ENCODE assay signal across 8 mouse cellular contexts in the genomic region with DNA sequence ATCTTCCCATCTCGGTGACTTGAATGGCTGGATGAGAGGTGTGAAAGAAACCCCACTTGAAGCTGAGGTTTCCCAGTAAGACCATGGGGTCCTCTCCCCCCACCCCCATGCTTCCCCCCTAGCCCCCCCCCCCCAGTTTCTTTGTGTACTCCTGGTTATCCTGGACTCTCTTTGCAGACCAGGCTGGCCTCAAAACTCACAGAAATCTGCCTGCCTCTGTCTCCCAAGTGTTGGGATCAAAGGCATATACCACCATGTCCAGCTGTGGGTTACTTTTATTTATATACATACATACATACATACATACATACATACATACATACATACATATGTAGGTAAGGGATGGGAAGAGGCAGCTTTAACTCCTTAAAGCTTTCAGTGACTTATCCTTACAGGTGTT. TPM values are rescaled to one million over a fixed set of nuclear protein-coding genes. Genes with fewer than 3 reads are reported as not detected.
DNase-seq lines count a peak whose midpoint lies in the region; ATAC-seq lines count a peak whose summit lies in the region.

No protein-coding gene starts in this region.

- H3K36me3 ChIP-seq in heart, embryonic 14.5 days (ENCODE audit: control insufficient read depth, insufficient read depth, low read length), result peaks cover 33% of the 10 kb centered on the region
- peaks cover 12% of the 10 kb centered on the region for H3K36me3 ChIP-seq in embryonic facial prominence, embryonic 11.5 days (replicated peaks; ENCODE audit: control insufficient read depth, insufficient read depth, low read depth, low read length)
- peaks cover 25% of the 10 kb centered on the region for H3K36me3 ChIP-seq in hindbrain, embryonic 16.5 days (ENCODE audit: control insufficient read depth, insufficient read depth, low read length)
- H3K36me3 ChIP-seq in midbrain, embryonic 15.5 days (replicated peaks), result peaks cover 22% of the 10 kb centered on the region

- peak overlapping the region; percentile 99 for H3K9ac ChIP-seq in heart, embryonic 14.5 days (ENCODE audit: low read length)
- H3K9ac ChIP-seq in embryonic facial prominence, embryonic 11.5 days (replicated peaks; ENCODE audit: low read length), result peak overlapping the region; percentile 99
- H3K9ac ChIP-seq in hindbrain, embryonic 16.5 days (ENCODE audit: low read depth, low read length), result peak overlapping the region; percentile 99
- peak overlapping the region; percentile 100 for H3K9ac ChIP-seq in midbrain, embryonic 15.5 days

- peak overlapping the region; percentile 95 for H3K4me2 ChIP-seq in heart, embryonic 14.5 days (ENCODE audit: low read length)
- H3K4me2 ChIP-seq in embryonic facial prominence, embryonic 11.5 days (ENCODE audit: low read depth, low read length), result peak overlapping the region; percentile 60
- peak overlapping the region; percentile 94 for H3K4me2 ChIP-seq in hindbrain, embryonic 16.5 days (ENCODE audit: low read length)
- peak overlapping the region; percentile 92 for H3K4me2 ChIP-seq in midbrain, embryonic 15.5 days

- 61% methylated on average over 1 of the region's 1 CpGs for WGBS in heart, embryonic 14.5 days
- 77% methylated on average over 1 of the region's 1 CpGs for WGBS in embryonic facial prominence, embryonic 11.5 days
- WGBS in hindbrain, embryonic 16.5 days, result 56% methylated on average over 1 of the region's 1 CpGs
- WGBS in midbrain, embryonic 15.5 days, result 48% methylated on average over 1 of the region's 1 CpGs

- no peak for DNase-seq in heart, adult 9 months (ENCODE audit: low spot score in 2 of 2)
- no peak for DNase-seq in embryonic facial prominence, embryonic 11.5 days (ENCODE audit: low spot score)
- no peak for DNase-seq in urinary bladder, postnatal 25 days (ENCODE audit: low spot score)
- no peak for DNase-seq in retina, postnatal 1 day
- DNase-seq in embryo, embryonic 11 days, result no peak

- no peaks in the 10 kb centered on the region for H3K9me3 ChIP-seq in heart, embryonic 14.5 days (ENCODE audit: control insufficient read depth, low read length)
- no peaks in the 10 kb centered on the region for H3K9me3 ChIP-seq in embryonic facial prominence, embryonic 11.5 days (replicated peaks; ENCODE audit: control insufficient read depth, low read length)
- no peaks in the 10 kb centered on the region for H3K9me3 ChIP-seq in hindbrain, embryonic 16.5 days (ENCODE audit: control insufficient read depth, low read length)
- no peaks in the 10 kb centered on the region for H3K9me3 ChIP-seq in midbrain, embryonic 15.5 days

- peaks cover 25 to 57% of the 10 kb centered on the region in 2 experiments for H3K4me1 ChIP-seq in heart, embryonic 14.5 days (ENCODE audit: control insufficient read depth in 2 of 2, insufficient read depth in 2 of 2, low read length in 2 of 2)
- peaks cover 8% of the 10 kb centered on the region for H3K4me1 ChIP-seq in embryonic facial prominence, embryonic 11.5 days (ENCODE audit: control insufficient read depth, insufficient read depth, low read length)
- peaks cover 57% of the 10 kb centered on the region for H3K4me1 ChIP-seq in hindbrain, embryonic 16.5 days (ENCODE audit: control insufficient read depth, insufficient read depth, low read depth, low read length)
- H3K4me1 ChIP-seq in midbrain, embryonic 15.5 days, result peaks cover 72% of the 10 kb centered on the region

- H3K27ac ChIP-seq in heart, embryonic 14.5 days (replicated peaks in 1 of 2; ENCODE audit: control insufficient read depth in 1 of 2, insufficient read depth in 1 of 2, low read depth in 2 of 2, low read length in 2 of 2), result peak overlapping the region in 1 of 2 experiments; percentile 100; a peak in 1 of 4 replicates
- H3K27ac ChIP-seq in embryonic facial prominence, embryonic 11.5 days (replicated peaks; ENCODE audit: low read depth, low read length), result no peak overlapping the region; the same call in 1 of the 2 replicates
- H3K27ac ChIP-seq in hindbrain, embryonic 16.5 days (ENCODE audit: low read depth, low read length), result no peak overlapping the region; the same call in 1 of the 2 replicates
- H3K27ac ChIP-seq in midbrain, embryonic 15.5 days, result peak overlapping the region; percentile 100; the same call in 1 of the 2 replicates

- peak overlapping the region; percentile 59 to 90; a peak in 3 of 4 replicates for H3K4me3 ChIP-seq in heart, embryonic 14.5 days (ENCODE audit: control insufficient read depth in 1 of 2, insufficient read depth in 1 of 2, low read depth in 1 of 2, low read length in 2 of 2)
- H3K4me3 ChIP-seq in embryonic facial prominence, embryonic 11.5 days (ENCODE audit: low read depth, low read length), result peak overlapping the region; percentile 91
- peak overlapping the region; percentile 96 for H3K4me3 ChIP-seq in hindbrain, embryonic 16.5 days (ENCODE audit: low read length)
- peak overlapping the region; percentile 94 for H3K4me3 ChIP-seq in midbrain, embryonic 15.5 days

- H3K27me3 ChIP-seq in heart, embryonic 14.5 days (ENCODE audit: control insufficient read depth, insufficient read depth, low read length), result no peaks in the 10 kb centered on the region
- H3K27me3 ChIP-seq in embryonic facial prominence, embryonic 11.5 days (ENCODE audit: control insufficient read depth, insufficient read depth, low read length), result no peaks in the 10 kb centered on the region
- H3K27me3 ChIP-seq in hindbrain, embryonic 16.5 days (replicated peaks; ENCODE audit: control insufficient read depth, insufficient read depth, low read length), result no peaks in the 10 kb centered on the region
- H3K27me3 ChIP-seq in midbrain, embryonic 15.5 days (replicated peaks), result no peaks in the 10 kb centered on the region

- ATAC-seq in heart, embryonic 14.5 days (ENCODE audit: insufficient number of reproducible peaks, insufficient read depth, low FRiP score, low read depth), result no peak
- ATAC-seq in embryonic facial prominence, embryonic 11.5 days (replicated peaks; ENCODE audit: insufficient number of reproducible peaks, low FRiP score, low TSS enrichment, low read depth), result no peak
- no peak for ATAC-seq in hindbrain, embryonic 16.5 days
- no peak for ATAC-seq in midbrain, embryonic 15.5 days (replicated peaks)

RNA-seq across cellular contexts. Expression of gene Cirbp, which starts 3.3 kb away (rescaled TPM):
- polyA plus RNA-seq in heart, embryonic 14.5 days (2014; fragmentation: Nextera tagmentation; extraction: Ambion mirVana), result 79.4 and 80.7 TPM in 2 replicates
- 74.0 and 77.8 TPM in 2 replicates for polyA plus RNA-seq in embryonic facial prominence, embryonic 11.5 days (2014; fragmentation: Nextera tagmentation; extraction: Ambion mirVana)
- polyA plus RNA-seq in hindbrain, embryonic 16.5 days (2015; fragmentation: Nextera tagmentation; extraction: Ambion mirVana), result 288 and 311 TPM in 2 replicates
- 364 and 392 TPM in 2 replicates for polyA plus RNA-seq in midbrain, embryonic 15.5 days (2015; fragmentation: Nextera tagmentation; extraction: Ambion mirVana)

RNA-seq across cellular contexts. Expression of gene 1600002K03Rik, which starts 3.7 kb away (rescaled TPM):
- 7.7 and 11.1 TPM in 2 replicates for polyA plus RNA-seq in heart, embryonic 14.5 days (2014; fragmentation: Nextera tagmentation; extraction: Ambion mirVana)
- 6.0 and 6.8 TPM in 2 replicates for polyA plus RNA-seq in embryonic facial prominence, embryonic 11.5 days (2014; fragmentation: Nextera tagmentation; extraction: Ambion mirVana)
- polyA plus RNA-seq in hindbrain, embryonic 16.5 days (2015; fragmentation: Nextera tagmentation; extraction: Ambion mirVana), result 9.4 and 10.1 TPM in 2 replicates
- 13.3 and 14.7 TPM in 2 replicates for polyA plus RNA-seq in midbrain, embryonic 15.5 days (2015; fragmentation: Nextera tagmentation; extraction: Ambion mirVana)

RNA-seq across cellular contexts. Expression of gene Efna2, which starts 10.2 kb away (rescaled TPM):
- 8.4 and 10.1 TPM in 2 replicates for polyA plus RNA-seq in heart, embryonic 14.5 days (2014; fragmentation: Nextera tagmentation; extraction: Ambion mirVana)
- polyA plus RNA-seq in embryonic facial prominence, embryonic 11.5 days (2014; fragmentation: Nextera tagmentation; extraction: Ambion mirVana), result 34.6 and 42.3 TPM in 2 replicates
- 21.5 and 22.7 TPM in 2 replicates for polyA plus RNA-seq in hindbrain, embryonic 16.5 days (2015; fragmentation: Nextera tagmentation; extraction: Ambion mirVana)
- polyA plus RNA-seq in midbrain, embryonic 15.5 days (2015; fragmentation: Nextera tagmentation; extraction: Ambion mirVana), result 53.4 and 54.6 TPM in 2 replicates

RNA-seq across cellular contexts. Expression of gene Midn, which starts 21.0 kb away (rescaled TPM):
- 21.2 and 25.8 TPM in 2 replicates for polyA plus RNA-seq in heart, embryonic 14.5 days (2014; fragmentation: Nextera tagmentation; extraction: Ambion mirVana)
- 60.3 and 62.1 TPM in 2 replicates for polyA plus RNA-seq in embryonic facial prominence, embryonic 11.5 days (2014; fragmentation: Nextera tagmentation; extraction: Ambion mirVana)
- polyA plus RNA-seq in hindbrain, embryonic 16.5 days (2015; fragmentation: Nextera tagmentation; extraction: Ambion mirVana), result 16.0 and 16.1 TPM in 2 replicates
- 29.5 and 29.9 TPM in 2 replicates for polyA plus RNA-seq in midbrain, embryonic 15.5 days (2015; fragmentation: Nextera tagmentation; extraction: Ambion mirVana)

RNA-seq across cellular contexts. Expression of gene Cbarp, which starts 28.4 kb away (rescaled TPM):
- polyA plus RNA-seq in heart, embryonic 14.5 days (2014; fragmentation: Nextera tagmentation; extraction: Ambion mirVana), result 1.6 and 2.6 TPM in 2 replicates
- 6.8 and 9.0 TPM in 2 replicates for polyA plus RNA-seq in embryonic facial prominence, embryonic 11.5 days (2014; fragmentation: Nextera tagmentation; extraction: Ambion mirVana)
- 98.8 and 130 TPM in 2 replicates for polyA plus RNA-seq in hindbrain, embryonic 16.5 days (2015; fragmentation: Nextera tagmentation; extraction: Ambion mirVana)
- 65.7 and 66.9 TPM in 2 replicates for polyA plus RNA-seq in midbrain, embryonic 15.5 days (2015; fragmentation: Nextera tagmentation; extraction: Ambion mirVana)
